Mouse (Mus musculus) liver, embryonic 13.5 days (tissue): ENCODE measurements at regions not wholly inside any gene's neighbourhood (a gene's known extent, or its start where the extent isn't known, plus 50 kb on each side); places are given as distances from the start of the nearest gene placed in this dataset.

Experiments used
- ATAC-seq: fragments of 200-750 bp; cut with Nextera tagmentation; 2 replicates; pipeline ENCODE4 v1.8.0; 2017; ENCODE audit warnings: low read depth, mild to moderate bottlenecking, moderate number of reproducible peaks, moderate library complexity
- DNase-seq: peaks from one replicate; pipeline ENCODE4 v3.0.0; 2022
- H3K27ac ChIP-seq: fragments of 300-500 bp; sonication (generic); 2 replicates; pipeline ENCODE4 v1.5.1; 2015; ENCODE audit warnings: moderate library complexity, mild to moderate bottlenecking, inconsistent platforms
- H3K27me3 ChIP-seq: fragments of 300-500 bp; sonication (generic); 2 replicates; pipeline ENCODE4 v1.6.1; 2015; ENCODE audit warnings: mild to moderate bottlenecking, inconsistent platforms
- H3K36me3 ChIP-seq: fragments of 300-500 bp; sonication (generic); 2 replicates; pipeline ENCODE4 v1.6.1; 2015; ENCODE audit warnings: mild to moderate bottlenecking, inconsistent platforms
- H3K4me1 ChIP-seq: fragments of 300-500 bp; sonication (generic); replicated peaks from 2 replicates; pipeline ENCODE4 v1.6.1; 2015; ENCODE audit warnings: inconsistent platforms
- H3K4me2 ChIP-seq: fragments of 300-500 bp; sonication (generic); 2 replicates; pipeline ENCODE4 v1.6.1; 2015; ENCODE audit warnings: inconsistent platforms, mild to moderate bottlenecking, moderate library complexity
- H3K4me3 ChIP-seq: fragments of 300-500 bp; sonication (generic); replicated peaks from 2 replicates; pipeline ENCODE4 v1.5.1; 2015; ENCODE audit warnings: mild to moderate bottlenecking, inconsistent platforms
- H3K9ac ChIP-seq: fragments of 300-500 bp; sonication (generic); 2 replicates; pipeline ENCODE4 v1.6.1; 2015; ENCODE audit warnings: mild to moderate bottlenecking, inconsistent platforms
- H3K9me3 ChIP-seq: fragments of 300-500 bp; sonication (generic); replicated peaks from 2 replicates; pipeline ENCODE4 v1.6.1; 2016; ENCODE audit warnings: inconsistent platforms
- WGBS: fragments of 180-500 bp; shearing (Covaris S2); methylation state at CpG from one replicate; pipeline ENCODE4 v1.1.7; 2015; ENCODE audit not compliant: insufficient replicate concordance; 5-methylcytosine and 5-hydroxymethylcytosine counted together

- Histone ChIP-seq H3K4me1 (no peaks in the 10 kb centered on the region), H3K27ac (no peak overlapping the region), H3K4me3 (no peak overlapping the region), H3K9me3 (no peaks in the 10 kb centered on the region), H3K9ac (no peak overlapping the region), H3K36me3 (no peaks in the 10 kb centered on the region), H3K4me2 (no peak overlapping the region), H3K27me3 (no peaks in the 10 kb centered on the region)
- DNase-seq (no peak), ATAC-seq (no peak)
Observed at GRCm38 (mm10) chr4:95233034-95233433, 181.0 kb upstream of the Jun start.

DNA sequence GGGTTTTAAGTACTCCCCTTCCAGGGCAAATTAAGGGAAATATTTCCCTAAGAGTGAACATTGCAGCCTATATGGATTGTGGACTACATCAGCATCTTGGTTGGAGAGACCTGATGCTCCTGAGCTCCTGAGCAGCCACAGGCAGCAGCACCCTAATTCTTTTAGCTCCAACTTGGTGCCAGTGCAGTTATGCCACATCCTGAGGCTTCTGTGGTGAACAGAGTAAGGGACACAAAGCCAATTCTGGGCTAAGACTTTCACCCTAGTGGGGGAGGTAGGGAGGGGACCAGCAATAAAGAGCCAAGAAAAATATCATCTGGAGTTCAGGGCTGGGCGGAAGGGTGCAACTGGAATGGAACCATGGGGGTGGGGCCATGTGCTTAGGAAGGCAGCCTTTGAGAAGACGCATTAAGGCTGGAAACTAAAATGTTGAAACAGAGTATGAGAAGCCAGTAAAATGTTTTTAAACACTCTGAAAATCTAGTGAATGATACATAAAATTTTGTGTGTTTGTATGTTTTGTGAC, 182.1 kb upstream of the Jun start:
- no peaks in the 10 kb centered on the region for H3K36me3 ChIP-seq
- no peak overlapping the region for H3K27ac ChIP-seq
- H3K4me3 ChIP-seq = no peak overlapping the region
- no peaks in the 10 kb centered on the region for H3K9me3 ChIP-seq
- H3K4me2 ChIP-seq = no peak overlapping the region
- no peak for DNase-seq
- 82% methylated on average over 2 of the region's 2 CpGs for WGBS
- no peak for ATAC-seq
- no peaks in the 10 kb centered on the region for H3K4me1 ChIP-seq
- H3K27me3 ChIP-seq = no peaks in the 10 kb centered on the region
- H3K9ac ChIP-seq = no peak overlapping the region

DNA sequence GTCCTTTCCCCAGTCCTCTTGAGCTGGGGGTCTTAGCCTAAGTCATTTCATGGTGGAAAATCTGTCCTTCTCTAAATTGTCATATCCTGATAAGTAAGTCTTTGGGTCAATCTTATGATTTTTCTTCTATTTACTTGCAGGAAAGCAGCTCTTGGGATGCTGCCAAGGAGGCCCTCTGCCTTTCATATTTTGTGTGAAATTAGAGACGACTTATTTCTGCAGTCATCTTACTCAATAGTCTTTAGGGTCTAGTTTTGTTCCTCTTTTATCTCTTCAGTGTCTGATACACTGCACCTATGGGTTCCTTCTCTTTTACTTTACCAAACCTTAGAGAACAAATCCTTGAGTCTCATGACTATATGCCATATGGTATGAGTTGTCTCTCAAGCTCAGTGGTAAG, 196.0 kb upstream of the Jun start:
- Histone ChIP-seq H3K9ac (no peak overlapping the region), H3K36me3 (no peaks in the 10 kb centered on the region), H3K4me3 (no peak overlapping the region), H3K27ac (no peak overlapping the region), H3K4me2 (no peak overlapping the region), H3K27me3 (no peaks in the 10 kb centered on the region), H3K4me1 (no peaks in the 10 kb centered on the region), H3K9me3 (no peaks in the 10 kb centered on the region)
- WGBS = 23% methylated on average over 1 of the region's 1 CpGs
- ATAC-seq (no peak), DNase-seq (no peak)

- Histone ChIP-seq H3K36me3 (no peaks in the 10 kb centered on the region), H3K9ac (no peak overlapping the region), H3K4me3 (no peak overlapping the region), H3K27me3 (no peaks in the 10 kb centered on the region), H3K27ac (no peak overlapping the region), H3K9me3 (no peaks in the 10 kb centered on the region), H3K4me2 (no peak overlapping the region), H3K4me1 (no peaks in the 10 kb centered on the region)
- 46% methylated on average over 4 of the region's 4 CpGs for WGBS
- ATAC-seq (no peak), DNase-seq (no peak)
Observed at GRCm38 (mm10) chr4:95249031-95249430, 197.0 kb upstream of the Jun start.

GRCm38 (mm10) chr4:95250083-95250482, 198.1 kb upstream of the Jun start:
- DNase-seq = no peak
- 31% methylated on average over 1 of the region's 1 CpGs for WGBS
- Histone ChIP-seq H3K27ac (no peak overlapping the region), H3K36me3 (no peaks in the 10 kb centered on the region), H3K27me3 (no peaks in the 10 kb centered on the region), H3K9me3 (no peaks in the 10 kb centered on the region), H3K9ac (no peak overlapping the region), H3K4me3 (no peak overlapping the region), H3K4me2 (no peak overlapping the region), H3K4me1 (no peaks in the 10 kb centered on the region)
- ATAC-seq = no peak

DNA sequence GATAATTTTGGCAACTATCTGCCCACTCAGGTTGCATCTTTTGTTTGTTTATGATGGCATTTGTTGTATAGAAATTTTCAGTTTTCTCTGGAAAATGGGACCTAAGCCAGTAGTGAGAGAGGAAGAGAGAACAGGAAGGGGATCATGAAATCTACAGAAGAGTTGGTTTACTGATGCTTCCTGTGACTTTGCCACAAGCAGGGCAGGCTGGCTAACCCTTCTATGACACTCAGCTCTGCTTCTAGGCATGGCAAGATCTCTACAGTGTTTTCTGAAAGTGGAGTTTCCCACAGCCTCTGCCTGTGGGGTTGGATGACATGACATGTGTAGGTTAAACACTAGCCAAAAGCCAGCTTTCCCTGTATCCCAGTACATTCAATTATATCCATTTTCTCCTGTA, 217.7 kb upstream of the Jun start:
- Histone ChIP-seq H3K4me3 (no peak overlapping the region), H3K4me1 (no peaks in the 10 kb centered on the region), H3K27ac (no peak overlapping the region), H3K27me3 (no peaks in the 10 kb centered on the region), H3K9ac (no peak overlapping the region), H3K4me2 (no peak overlapping the region), H3K36me3 (no peaks in the 10 kb centered on the region), H3K9me3 (no peaks in the 10 kb centered on the region)
- ATAC-seq (no peak), DNase-seq (no peak)

DNA sequence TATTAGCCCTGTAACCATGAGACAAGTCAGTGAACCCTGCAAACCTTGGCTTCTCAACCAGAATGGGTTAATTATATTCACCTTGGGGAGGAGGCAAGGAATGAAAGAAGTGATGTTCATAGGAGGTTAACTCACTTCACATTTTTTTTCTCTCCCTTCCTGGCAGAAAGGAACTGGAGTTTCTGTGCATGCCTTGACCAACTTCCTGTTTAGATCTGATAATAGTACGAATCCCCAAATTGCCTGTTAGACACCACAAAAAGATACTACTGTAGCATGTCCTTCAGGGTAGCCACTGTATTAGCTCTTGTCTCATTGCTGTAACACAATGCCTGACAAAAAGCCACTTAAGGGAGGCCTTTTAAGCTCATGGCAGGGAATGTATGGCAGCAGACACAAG, 218.4 kb upstream of the Jun start:
- no peak for DNase-seq
- no peak overlapping the region for H3K4me2 ChIP-seq
- H3K36me3 ChIP-seq = no peaks in the 10 kb centered on the region
- H3K9ac ChIP-seq = no peak overlapping the region
- ATAC-seq = no peak
- no peak overlapping the region for H3K27ac ChIP-seq
- H3K9me3 ChIP-seq = no peaks in the 10 kb centered on the region
- H3K4me1 ChIP-seq = no peaks in the 10 kb centered on the region
- 19% methylated on average over 1 of the region's 1 CpGs for WGBS
- H3K27me3 ChIP-seq = no peaks in the 10 kb centered on the region
- no peak overlapping the region for H3K4me3 ChIP-seq

GRCm38 (mm10) chr4:95276231-95276630, 224.2 kb upstream of the Jun start:
- Histone ChIP-seq H3K27me3 (no peaks in the 10 kb centered on the region), H3K9ac (no peak overlapping the region), H3K4me1 (no peaks in the 10 kb centered on the region; the same call in 1 of the 2 replicates), H3K36me3 (no peaks in the 10 kb centered on the region), H3K27ac (no peak overlapping the region), H3K9me3 (no peaks in the 10 kb centered on the region), H3K4me3 (no peak overlapping the region), H3K4me2 (no peak overlapping the region)
- 18% methylated on average over 3 of the region's 3 CpGs for WGBS
- ATAC-seq (no peak), DNase-seq (no peak)

GRCm38 (mm10) chr4:95277989-95278713, 226.1 kb upstream of the Jun start:
- no peak overlapping the region for H3K4me3 ChIP-seq
- no peak overlapping the region for H3K9ac ChIP-seq
- H3K27me3 ChIP-seq = no peaks in the 10 kb centered on the region
- no peak for ATAC-seq
- WGBS = 26% methylated on average over 11 of the region's 11 CpGs
- no peak overlapping the region for H3K4me2 ChIP-seq
- no peaks in the 10 kb centered on the region; the same call in 1 of the 2 replicates for H3K4me1 ChIP-seq
- no peaks in the 10 kb centered on the region for H3K36me3 ChIP-seq
- no peak overlapping the region for H3K27ac ChIP-seq
- no peaks in the 10 kb centered on the region for H3K9me3 ChIP-seq
- DNase-seq = no peak

DNA sequence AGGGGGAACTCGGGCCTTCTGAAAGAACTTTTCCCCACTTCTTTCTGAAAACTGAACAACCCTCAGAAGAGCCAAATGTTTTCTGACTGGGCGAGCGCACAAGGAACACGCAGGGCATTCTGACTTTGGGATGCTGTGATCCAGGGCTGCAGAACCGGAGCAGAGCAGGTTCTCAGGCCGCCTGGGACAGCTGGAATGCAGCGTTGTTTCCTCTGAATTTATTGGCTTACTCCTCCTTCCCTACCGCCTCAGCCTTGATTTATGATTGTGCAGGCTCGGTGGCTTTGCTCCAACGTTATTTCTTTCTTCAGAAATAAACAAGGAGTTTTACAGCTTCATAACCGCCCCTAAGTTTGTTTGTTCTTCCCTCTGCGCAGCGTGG, 226.7 kb upstream of the Jun start:
- 59% methylated on average over 13 of the region's 13 CpGs for WGBS
- H3K27ac ChIP-seq = no peak overlapping the region
- H3K27me3 ChIP-seq = no peaks in the 10 kb centered on the region
- ATAC-seq (no peak), DNase-seq (no peak)
- no peak overlapping the region for H3K4me3 ChIP-seq
- no peak overlapping the region for H3K9ac ChIP-seq
- no peaks in the 10 kb centered on the region for H3K9me3 ChIP-seq
- H3K4me1 ChIP-seq = peaks cover 2% of the 10 kb centered on the region
- no peak overlapping the region for H3K4me2 ChIP-seq
- H3K36me3 ChIP-seq = no peaks in the 10 kb centered on the region

DNA sequence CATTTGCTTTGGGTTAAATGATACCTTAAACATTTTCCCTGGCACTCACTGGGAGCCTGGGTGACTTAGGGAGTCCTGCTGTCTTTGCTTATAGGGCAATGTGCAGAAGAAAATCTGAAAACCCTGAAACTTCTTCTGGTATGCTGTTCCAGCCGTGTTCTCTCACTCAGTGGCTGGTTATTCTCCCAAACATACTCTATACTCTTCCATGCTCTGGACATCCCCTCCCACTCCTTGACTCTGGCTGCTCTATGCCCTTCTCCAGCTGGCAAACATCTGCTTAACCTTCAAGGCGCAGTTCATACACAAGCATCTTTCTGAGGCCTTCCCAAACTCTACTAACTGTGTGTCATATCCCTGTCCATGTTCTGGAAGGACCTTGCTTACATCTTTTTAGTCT, 227.2 kb upstream of the Jun start:
- Histone ChIP-seq H3K4me2 (no peak overlapping the region), H3K27me3 (no peaks in the 10 kb centered on the region), H3K4me1 (peaks cover 5% of the 10 kb centered on the region), H3K27ac (no peak overlapping the region), H3K4me3 (no peak overlapping the region), H3K9me3 (no peaks in the 10 kb centered on the region), H3K36me3 (no peaks in the 10 kb centered on the region), H3K9ac (no peak overlapping the region)
- ATAC-seq = no peak
- no peak for DNase-seq
- 53% methylated on average over 2 of the region's 2 CpGs for WGBS

- WGBS = 43% methylated on average over 3 of the region's 3 CpGs
- Histone ChIP-seq H3K9me3 (no peaks in the 10 kb centered on the region), H3K4me2 (no peak overlapping the region), H3K27me3 (no peaks in the 10 kb centered on the region), H3K4me3 (no peak overlapping the region), H3K36me3 (no peaks in the 10 kb centered on the region), H3K27ac (no peak overlapping the region), H3K4me1 (peaks cover 5% of the 10 kb centered on the region), H3K9ac (no peak overlapping the region)
- ATAC-seq = no peak
- no peak for DNase-seq
Observed at GRCm38 (mm10) chr4:95282083-95282482, 230.1 kb upstream of the Jun start.
